Mouse (Mus musculus) left cerebral cortex, postnatal 10 days (tissue): ENCODE measurements at regions not wholly inside any gene's neighbourhood (a gene's known extent, or its start where the extent isn't known, plus 50 kb on each side); places are given as distances from the start of the nearest gene placed in this dataset.
A peak's percentile ranks its signal among the peaks of the same experiment; 100 is the strongest.

ENCODE experiments used
- DNase-seq, 2 experiments: peaks; one replicate each; pipeline ENCODE4 v3.0.0; 2021 to 2022; ENCODE audit warnings: low spot score in 2 of 2, mixed read lengths in 1 of 2; ENCODE audit errors: extremely low spot score in 1 of 2
- intact Hi-C: fragments of 180-260 bp; cut with DNase I; formaldehyde crosslinking; loops from one replicate; pipeline ENCODE4 v1.15.1; 2025

- DNase-seq = no peak
Observed at GRCm38 (mm10) chr8:74555434-74555833, 317.5 kb upstream of the Isx start.

DNA sequence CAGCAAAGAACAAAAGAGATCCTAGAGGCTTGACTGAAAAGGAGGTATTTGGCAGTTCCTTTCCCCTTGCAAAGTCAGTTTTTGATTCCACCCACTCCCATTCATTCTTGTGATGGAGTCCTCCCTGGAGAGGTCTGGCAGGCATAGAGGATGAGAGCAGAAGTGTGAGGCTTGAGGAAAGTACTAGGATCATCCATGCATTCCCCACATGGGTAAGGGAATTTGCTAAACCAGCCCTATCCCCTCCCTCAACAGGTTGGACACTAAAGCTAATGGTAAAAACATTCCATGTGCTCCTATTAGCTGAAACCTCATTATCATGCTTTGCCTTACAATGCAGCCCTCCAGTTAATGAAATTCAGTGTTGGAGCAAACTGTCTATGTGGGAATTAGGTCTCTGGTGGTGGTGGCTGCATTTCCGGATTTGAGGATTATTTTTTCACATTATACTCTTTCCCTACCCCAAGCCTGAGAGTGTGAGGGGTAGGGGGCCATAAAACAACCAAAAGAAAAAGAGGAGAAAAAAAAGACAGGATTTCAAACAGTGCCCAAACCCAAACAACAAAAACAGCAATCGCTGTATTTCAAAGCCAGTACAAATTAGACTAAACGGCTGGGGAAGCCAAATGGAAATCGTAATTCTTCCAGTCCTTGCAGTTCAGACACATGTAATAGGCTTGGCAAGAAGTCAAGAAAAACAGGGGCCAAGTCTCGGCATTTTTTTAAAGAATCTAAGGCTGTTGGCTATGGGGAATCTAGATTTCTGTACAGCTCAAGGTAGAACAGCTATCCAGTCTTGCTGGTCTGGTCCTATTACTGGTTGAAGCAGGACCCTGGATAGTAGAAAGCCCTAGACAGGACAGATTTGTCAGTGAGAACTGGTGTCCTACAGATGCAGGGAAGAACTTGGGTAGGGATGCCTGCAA, 315.2 kb upstream of the Isx start:
- DNase-seq = peak in 1 of 2 experiments; percentile 5
- intact Hi-C loops = no loop called here

More at GRCm38 (mm10) chr8:74555434-74555833, 317.5 kb upstream of the Isx start:
- intact Hi-C loops = no loop called here

GRCm38 (mm10) chr8:74561040-74561439, 311.9 kb upstream of the Isx start:
- no peak for DNase-seq

More at GRCm38 (mm10) chr8:74561040-74561439, 311.9 kb upstream of the Isx start:
- intact Hi-C loops = no loop called here
